Mouse (Mus musculus): ENCODE data around the gene Hsd3b1.
"Not testable (repeated sequence)": the region's sequence is repeated elsewhere in the genome, so short reads cannot be mapped to it uniquely, and the experiment has no call there.

Gene Hsd3b1

GRCm38 (mm10) chr3:98859576-98859975 is at the start of gene Hsd3b1:
Gene Hsd3b1 (minus strand): TSS chr3:98859794.
- DNase-seq (ENCODE audit: low spot score), result no peak

GRCm38 (mm10) chr3:98897606-98898005 is 38.0 kb upstream of the Hsd3b1 start:
- no peak for DNase-seq (ENCODE audit: low spot score)

GRCm38 (mm10) chr3:98895071-98895601 is 35.5 kb upstream of the Hsd3b1 start:
- DNase-seq (ENCODE audit: low spot score), result no peak

DNA sequence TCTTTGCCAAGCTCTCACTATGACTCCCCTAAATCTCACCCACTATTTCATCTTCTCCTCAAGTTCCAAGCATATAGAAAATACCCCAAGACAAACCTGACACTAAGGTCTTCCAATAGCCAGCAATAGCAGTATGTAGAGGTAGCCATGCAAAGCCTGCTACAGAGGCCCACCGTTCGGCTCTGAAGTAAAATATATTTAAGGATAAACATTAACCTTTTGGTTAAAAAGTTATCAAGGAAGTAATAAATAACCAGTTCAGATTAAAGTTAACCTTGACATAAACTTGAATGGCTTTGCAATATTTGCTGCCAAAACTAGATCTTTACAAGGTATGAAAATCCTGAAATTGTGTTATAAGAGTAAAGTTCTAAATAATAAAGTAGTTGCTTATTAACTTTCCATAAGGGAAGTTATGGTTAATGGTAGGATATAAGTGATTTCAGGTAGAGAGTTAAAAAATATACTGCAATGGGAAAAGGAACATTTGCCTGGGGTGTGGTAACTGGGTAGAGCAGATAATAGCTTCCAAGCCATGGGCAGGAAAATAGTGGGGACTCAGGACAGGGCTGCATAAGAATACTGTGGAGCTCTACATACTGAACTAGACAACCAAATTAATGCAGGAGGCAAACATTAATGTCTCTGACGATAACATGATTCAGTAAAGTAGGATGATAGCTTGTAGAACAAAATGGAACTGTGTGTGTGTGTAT is 33.6 kb upstream of the Hsd3b1 start, which contains the start of gene Hao2:
TSS of gene Hao2 (minus strand) at position 183 of the 716 bp plus-strand sequence.
- DNase-seq (ENCODE audit: low spot score), result no peak

GRCm38 (mm10) chr3:98890430-98890829 is 30.8 kb upstream of the Hsd3b1 start:
- no peak for DNase-seq (ENCODE audit: low spot score)

GRCm38 (mm10) chr3:98888206-98888605 is 28.6 kb upstream of the Hsd3b1 start:
- no peak for DNase-seq (ENCODE audit: low spot score)

GRCm38 (mm10) chr3:98880831-98881230 is 21.2 kb upstream of the Hsd3b1 start:
- DNase-seq (ENCODE audit: low spot score), result no peak

DNA sequence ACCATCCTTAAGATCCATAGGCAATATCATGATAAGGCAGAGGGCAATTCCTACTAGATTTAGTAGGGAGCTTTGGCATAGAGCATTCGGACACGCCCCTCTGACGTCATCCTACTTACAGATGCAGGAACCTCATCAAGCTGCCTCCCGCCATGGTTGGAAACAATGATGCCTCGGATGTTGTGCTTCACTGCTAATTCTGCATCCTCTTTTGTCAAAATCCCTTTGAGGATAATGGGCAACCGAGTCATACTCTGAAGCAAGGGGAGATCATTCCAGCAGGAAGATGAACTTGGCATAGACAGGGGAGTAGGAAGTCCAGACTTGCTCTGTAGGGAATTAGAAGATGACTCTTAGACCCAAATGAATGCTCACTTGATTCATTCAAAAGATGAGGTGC is 20.6 kb upstream of the Hsd3b1 start:
- no peak for DNase-seq (ENCODE audit: low spot score)

DNA sequence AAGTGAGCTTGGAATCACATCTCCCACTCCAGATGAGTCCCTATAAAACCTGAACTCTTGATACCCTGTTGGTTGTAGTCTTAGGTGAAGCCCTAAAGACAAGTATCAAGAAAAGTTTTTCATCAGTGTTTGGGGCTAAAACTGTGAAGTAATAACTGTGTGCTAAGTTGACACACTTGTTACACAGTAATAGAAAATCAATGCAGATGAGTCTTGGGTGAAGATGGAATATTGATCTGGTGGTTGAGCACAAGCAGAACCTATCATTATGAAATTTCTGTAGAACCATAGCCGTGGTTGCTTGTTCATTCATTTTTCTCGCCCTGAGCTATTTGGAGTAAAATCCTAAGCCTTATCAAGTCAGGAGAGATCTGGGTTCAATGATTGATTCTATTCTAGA is 8.6 kb upstream of the Hsd3b1 start:
- no peak for DNase-seq (ENCODE audit: low spot score)

- DNase-seq (ENCODE audit: low spot score), result no peak
Measured at GRCm38 (mm10) chr3:98862800-98863199, 3.2 kb upstream of the Hsd3b1 start.

GRCm38 (mm10) chr3:98858051-98858450 is 1.5 kb downstream of the Hsd3b1 start:
- DNase-seq (ENCODE audit: low spot score), result no peak

DNA sequence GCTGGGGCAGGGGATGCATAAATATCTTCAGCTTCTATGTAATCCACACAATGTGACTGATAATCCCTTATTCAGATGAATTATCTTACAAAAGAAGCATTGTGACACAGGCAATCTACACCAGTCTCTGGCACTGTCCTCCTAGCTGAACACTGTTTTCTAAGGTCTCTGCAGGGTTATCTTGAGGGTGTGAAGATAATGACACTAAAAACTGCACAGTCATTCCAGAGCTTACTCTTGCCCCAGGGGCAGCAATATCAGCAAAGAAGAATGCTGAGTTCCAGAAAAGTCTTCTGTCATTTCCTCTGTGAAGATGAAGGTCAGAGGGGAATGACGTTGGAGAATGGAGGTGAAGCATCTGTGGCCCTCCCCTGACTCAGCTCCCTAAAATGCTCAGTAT is 2.7 kb downstream of the Hsd3b1 start:
- no peak for DNase-seq (ENCODE audit: low spot score)

- DNase-seq (ENCODE audit: low spot score), result no peak
Measured at GRCm38 (mm10) chr3:98855160-98855559, 4.4 kb downstream of the Hsd3b1 start.

DNA sequence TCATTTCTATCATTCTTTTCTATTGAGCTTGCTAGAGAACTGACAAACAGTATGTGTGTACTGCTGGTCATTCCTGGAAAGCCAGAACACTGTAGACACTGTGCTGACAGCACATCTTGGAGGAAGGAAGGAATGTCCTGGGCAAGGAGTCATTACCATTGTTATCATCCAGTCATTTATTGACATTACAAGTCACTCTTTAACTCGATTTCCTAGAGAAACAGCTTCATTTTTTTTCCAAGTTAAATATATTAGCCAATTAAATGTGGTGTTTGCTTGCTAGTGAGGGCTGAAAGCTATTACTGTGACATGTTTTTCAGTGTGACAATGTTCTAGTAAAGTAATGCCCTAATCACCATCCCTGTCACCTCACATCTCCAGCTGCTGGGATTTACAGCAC is 5.9 kb downstream of the Hsd3b1 start:
- DNase-seq (ENCODE audit: low spot score), result no peak

DNA sequence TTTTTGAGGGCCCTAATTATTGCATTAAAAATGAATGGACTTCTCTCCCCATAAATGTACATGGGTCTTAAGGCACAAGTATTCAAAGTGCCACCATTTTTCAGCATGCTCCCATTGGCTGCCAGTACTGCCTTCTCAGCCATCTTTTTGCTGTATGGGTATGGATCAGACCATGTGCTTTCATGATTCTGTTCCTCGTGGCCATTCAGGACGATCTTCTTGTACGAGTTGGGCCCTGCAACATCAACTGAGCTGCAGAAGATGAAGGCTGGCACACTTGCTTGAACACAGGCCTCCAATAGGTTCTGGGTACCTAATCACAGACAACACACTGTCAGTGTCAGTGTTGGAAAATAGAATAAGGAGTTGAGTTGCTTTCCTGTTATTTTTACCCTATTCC is 6.5 kb downstream of the Hsd3b1 start:
- DNase-seq (ENCODE audit: low spot score), result no peak

DNA sequence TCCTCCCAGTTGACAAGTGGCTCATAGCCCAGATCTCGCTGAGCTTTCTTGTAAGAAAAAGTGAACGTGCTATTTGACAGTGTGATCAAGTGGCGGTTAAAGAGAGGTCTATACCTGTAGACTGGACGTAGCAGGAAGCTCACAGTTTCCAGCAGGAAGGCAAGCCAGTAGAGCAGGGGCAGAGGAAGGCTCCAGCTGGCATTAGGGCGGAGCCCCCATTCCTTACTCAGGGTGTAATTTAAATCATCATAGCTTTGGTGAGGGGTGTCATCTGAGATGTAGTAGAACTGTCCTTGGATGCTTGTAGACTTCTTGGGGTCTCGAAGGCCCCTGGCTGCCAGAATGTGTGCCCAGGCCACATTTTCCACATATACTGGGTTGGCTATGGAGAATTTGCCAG is 7.0 kb downstream of the Hsd3b1 start:
- DNase-seq (ENCODE audit: low spot score), result no peak

DNA sequence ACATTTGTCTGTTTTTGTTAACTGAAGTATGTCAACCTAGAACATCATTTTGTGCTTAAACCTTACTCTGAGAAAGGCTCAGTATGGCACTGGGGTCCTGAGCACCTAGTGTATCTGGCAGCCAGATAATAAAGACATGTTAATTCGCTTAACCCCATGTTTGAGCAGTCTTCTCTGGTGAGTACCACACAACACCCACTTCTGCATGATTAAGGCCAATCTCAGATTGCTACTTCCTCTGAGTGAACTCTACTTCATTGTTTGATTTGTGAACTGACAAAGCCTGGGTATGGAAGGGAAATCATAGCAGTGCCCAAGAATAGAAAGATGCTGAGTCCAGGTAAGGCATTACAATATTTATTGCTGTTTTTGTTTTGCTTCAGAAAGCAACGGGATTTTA is 7.7 kb downstream of the Hsd3b1 start:
- DNase-seq (ENCODE audit: low spot score), result no peak

DNA sequence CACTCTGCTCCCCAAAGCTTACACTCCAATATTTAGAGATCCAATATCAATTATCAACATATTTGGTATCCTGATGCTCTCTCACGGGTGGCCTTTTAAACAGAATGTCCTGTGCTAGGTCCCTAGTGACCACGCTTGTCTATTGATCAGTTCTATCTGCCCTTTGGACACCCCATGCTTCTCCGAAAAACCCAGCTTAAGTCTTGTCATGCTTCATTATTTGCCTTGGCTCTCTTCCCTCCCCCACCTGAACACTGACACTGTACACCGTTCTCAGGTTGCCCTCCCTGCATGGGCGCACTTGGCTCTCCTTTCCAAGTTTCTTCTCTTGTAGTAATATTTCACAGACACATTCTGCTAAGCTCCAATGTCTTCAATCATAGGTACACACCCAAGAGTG is 9.3 kb downstream of the Hsd3b1 start:
- DNase-seq (ENCODE audit: low spot score), result no peak

DNA sequence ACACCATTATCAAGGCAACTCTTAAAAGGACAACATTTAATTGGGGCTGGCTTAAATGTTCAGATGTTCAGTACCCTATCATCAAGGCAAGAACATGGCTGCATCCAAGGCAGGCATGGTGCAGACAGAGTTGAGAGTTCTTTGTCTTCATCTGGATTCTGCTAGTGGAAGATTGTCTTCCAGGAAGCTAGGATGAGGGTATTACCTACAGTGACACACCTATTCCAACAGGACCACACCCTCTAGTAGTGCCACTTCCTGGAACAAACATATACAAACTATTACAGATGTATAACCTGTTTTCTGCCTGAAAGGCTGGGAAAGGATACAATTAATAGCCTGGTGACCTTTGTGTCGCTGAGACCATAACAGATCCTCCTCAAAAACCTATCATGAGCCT is 10.7 kb downstream of the Hsd3b1 start:
- DNase-seq (ENCODE audit: low spot score), result no peak

GRCm38 (mm10) chr3:98814101-98814670 is 45.4 kb downstream of the Hsd3b1 start, which contains the start of gene Hsd3b6:
Gene Hsd3b6 (minus strand): TSS chr3:98814443.
- DNase-seq (ENCODE audit: low spot score), result no peak

GRCm38 (mm10) chr3:98812653-98813052 is 46.9 kb downstream of the Hsd3b1 start:
- DNase-seq (ENCODE audit: low spot score), result not testable (repeated sequence)

- DNase-seq (ENCODE audit: low spot score), result not testable (repeated sequence)
Measured at GRCm38 (mm10) chr3:98805032-98805431, 54.6 kb downstream of the Hsd3b1 start.
